Mouse (Mus musculus) gastrocnemius, postnatal 4 days (tissue): Measurements from ENCODE around the gene Krtap5-1. TPM values are rescaled to one million over a fixed set of nuclear protein-coding genes. Genes with fewer than 3 reads are reported as not detected.
"Not testable (repeated sequence)": the region's sequence is repeated elsewhere in the genome, so short reads cannot be mapped to it uniquely, and the experiment has no call there.

Experiments
- DNase-seq, 2 experiments: peaks; one replicate each; pipeline ENCODE4 v3.0.0; 2021 to 2022; ENCODE audit warnings: low spot score in 2 of 2, mixed read lengths in 2 of 2
- total RNA-seq, 2 experiments: library from RNA; stranded (reverse); gene quantifications; 2 replicates each; pipeline ENCODE4 v1.2.3; 2021

The Krtap5-1 gene
- total RNA-seq, 2 experiments from 2014 or later = not detected

GRCm38 (mm10) chr7:142303249-142303648 is 6.3 kb upstream of the Krtap5-1 start, which contains the start of gene Krtap5-4:
Gene Krtap5-4 (plus strand): TSS chr7:142303549.
- no peak for DNase-seq

- DNase-seq = not testable (repeated sequence)
Observed at GRCm38 (mm10) chr7:142296108-142296507, 810 bp downstream of the Krtap5-1 start.

DNA sequence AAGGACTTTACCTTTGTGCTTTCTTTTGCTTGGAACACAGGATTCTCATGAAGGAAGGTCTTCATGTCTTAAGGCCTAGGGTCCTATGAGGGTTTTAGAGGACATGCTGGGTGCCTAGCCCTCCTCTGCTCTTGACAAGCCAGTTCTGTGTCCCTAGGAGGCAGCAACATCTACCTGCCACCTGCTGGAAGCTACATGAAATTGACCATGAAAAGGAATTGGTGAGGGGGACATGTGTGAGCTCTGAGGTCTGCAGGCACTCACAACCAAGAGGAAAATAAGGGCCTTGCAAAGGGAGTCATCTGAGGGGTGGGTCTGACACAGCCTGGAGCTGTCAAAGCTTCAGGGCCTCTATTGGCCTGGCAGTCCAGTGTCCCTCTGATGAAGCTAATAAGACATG is 1.5 kb downstream of the Krtap5-1 start:
- DNase-seq = no peak

DNA sequence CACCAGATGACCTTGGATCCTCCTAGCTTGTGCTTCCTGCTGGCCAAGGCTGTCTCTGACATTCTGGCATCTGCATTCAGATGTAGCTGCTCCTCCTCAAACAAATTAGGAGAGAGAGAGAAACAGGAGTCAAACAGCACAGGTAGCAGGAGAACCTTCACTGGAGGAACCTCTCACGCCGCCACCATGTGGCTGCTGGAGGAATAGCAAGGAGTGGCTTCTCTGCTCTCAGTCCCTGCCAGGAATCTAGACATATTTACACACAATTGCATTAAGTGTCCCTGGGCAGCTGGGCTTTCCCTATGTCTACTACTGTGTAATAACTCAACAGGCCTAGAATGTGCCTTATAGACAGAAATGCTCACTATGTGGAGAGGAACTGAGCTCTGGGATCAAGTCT is 3.1 kb downstream of the Krtap5-1 start:
- DNase-seq = not testable (repeated sequence)

DNA sequence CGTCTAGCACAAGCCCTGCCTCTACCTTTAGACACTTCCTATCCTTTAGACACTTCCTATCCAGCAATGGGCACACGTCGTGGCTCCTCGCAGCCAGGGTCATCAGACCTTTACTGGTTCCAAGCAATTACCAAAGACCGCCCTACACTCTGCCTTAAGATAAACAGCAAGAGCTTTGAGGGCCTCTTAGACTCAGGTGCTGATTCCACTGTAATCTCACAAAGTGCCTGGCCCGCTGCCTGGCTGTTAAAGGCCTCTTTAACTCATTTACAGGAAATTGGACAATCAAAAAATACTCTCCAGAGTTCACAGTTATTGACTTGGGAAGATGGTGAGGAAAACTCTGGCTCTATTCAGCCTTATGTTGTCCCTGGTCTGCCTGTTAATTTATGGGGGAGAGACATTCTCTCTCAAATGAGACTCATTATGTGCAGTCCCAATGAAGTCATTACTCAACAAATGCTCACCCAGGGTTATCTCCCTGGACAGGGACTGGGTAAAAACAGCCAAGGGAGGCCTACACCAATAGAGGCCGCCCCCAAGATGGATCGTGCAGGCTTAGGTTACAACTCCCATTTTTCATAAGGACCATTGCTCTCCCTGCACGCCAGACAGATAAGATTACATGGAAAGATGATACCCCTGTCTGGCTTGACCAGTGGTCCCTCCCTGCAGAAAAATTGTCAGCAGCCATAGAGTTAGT is 10.9 kb downstream of the Krtap5-1 start:
- not testable (repeated sequence) for DNase-seq

GRCm38 (mm10) chr7:142285130-142285835 is 11.6 kb downstream of the Krtap5-1 start:
- DNase-seq = no peak

- peak; percentile 82 to 92 for DNase-seq
Observed at GRCm38 (mm10) chr7:142284615-142285080, 12.3 kb downstream of the Krtap5-1 start.

DNA sequence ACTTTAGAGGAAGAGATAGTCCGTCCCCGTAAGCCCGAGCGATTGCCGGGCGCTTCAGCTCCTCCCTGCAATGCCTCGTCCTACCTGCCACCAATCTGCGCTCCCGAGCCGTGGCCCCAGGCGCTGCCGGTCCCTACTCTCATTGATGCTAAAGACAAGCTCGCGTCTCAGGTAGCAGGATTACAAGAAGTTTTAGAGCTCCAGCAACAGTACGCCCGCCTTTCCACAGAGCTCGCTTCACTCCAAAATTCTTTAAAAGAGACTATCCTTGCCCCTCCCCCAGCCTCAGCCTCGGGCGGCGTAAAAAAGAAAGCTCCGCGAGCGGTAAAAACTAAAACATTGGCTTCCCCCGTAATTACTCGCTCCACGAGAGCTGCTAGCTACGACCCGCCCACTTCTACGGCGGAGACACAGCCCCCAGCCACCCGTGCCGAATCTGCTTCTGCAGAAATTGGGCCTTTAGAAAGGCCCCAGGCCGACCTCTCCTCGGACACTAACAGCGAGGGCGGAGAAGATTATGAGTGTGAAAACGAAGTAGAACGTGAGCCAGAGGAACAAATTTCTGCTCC is 12.8 kb downstream of the Krtap5-1 start:
- peak; percentile 25 to 67 for DNase-seq

DNA sequence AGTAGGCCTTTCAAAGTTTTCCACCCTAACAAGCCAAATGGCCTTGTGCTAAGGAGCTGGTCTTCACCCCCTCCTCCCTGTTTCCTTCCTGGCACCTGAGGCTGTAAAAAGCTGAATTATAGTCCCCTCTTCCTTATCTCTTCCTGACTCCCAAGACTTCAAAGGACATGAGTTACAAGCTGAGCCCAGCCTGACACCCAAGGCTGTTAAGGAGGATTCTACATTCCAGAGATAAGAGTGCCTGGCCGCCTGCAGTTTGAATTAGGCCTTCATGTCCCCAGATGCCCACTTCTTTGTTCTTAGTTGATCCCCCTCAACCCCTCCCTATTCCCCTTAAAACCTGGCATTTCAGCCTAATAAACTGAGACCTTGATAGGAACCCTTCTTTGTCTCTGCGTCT is 14.1 kb downstream of the Krtap5-1 start:
- DNase-seq = not testable (repeated sequence)

GRCm38 (mm10) chr7:142279291-142279690 is 17.6 kb downstream of the Krtap5-1 start:
- DNase-seq = not testable (repeated sequence)

- DNase-seq = peak; percentile 52 to 64
Observed at GRCm38 (mm10) chr7:142278183-142278582, 18.7 kb downstream of the Krtap5-1 start.

- DNase-seq = not testable (repeated sequence)
Observed at GRCm38 (mm10) chr7:142274263-142274662, 22.7 kb downstream of the Krtap5-1 start, which contains the start of gene Gm4559. Gene Gm4559 (minus strand): TSS chr7:142274363.

DNA sequence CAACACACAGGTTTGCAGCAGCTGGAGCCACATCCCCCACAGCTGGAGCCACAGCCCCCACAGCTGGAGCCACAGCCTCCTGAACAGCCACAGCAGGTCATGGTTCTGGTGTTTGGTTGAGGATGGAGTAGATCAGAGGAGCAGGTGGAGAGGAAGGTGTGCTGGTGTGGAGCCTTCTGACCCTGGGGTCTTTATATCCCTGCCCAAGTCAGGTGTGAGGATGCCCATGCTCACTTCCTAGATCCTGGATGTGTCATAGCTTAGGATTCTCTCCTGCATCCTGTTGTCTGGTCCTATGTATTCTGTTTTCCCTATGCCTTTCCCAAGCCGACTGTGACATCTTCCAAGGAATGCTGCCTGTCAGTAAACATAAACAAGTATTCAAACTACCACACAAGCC is 38.7 kb downstream of the Krtap5-1 start, which contains the start of gene Gm2431:
Gm2431 (minus strand) TSS at position 101 of the 400 bp plus-strand sequence.
- DNase-seq = not testable (repeated sequence)

- peak in 1 of 2 experiments; percentile 18 for DNase-seq
Observed at GRCm38 (mm10) chr7:142255517-142255916, 41.4 kb downstream of the Krtap5-1 start.

GRCm38 (mm10) chr7:142249824-142250223 is 47.1 kb downstream of the Krtap5-1 start:
- DNase-seq = peak in 1 of 2 experiments; percentile 21

Other genes with a start within 250 kb of the Krtap5-1 start
- 10 to 100 TPM; 45.0 to 47.9 TPM for gene Mob2, start 236.1 kb downstream of the Krtap5-1 start, total RNA-seq
- 10 to 100 TPM; 14.3 to 20.4 TPM for gene Dusp8, start 201.3 kb downstream of the Krtap5-1 start, total RNA-seq
- gene Gm45618, start 176.4 kb downstream of the Krtap5-1 start, total RNA-seq = not detected
- gene Gm39115, start 161.1 kb downstream of the Krtap5-1 start, total RNA-seq = not detected
- not detected for gene Gm45337, start 152.5 kb downstream of the Krtap5-1 start, total RNA-seq
- not detected for gene Gm29735, start 140.0 kb downstream of the Krtap5-1 start, total RNA-seq
- not detected for gene Gm4553, start 131.4 kb downstream of the Krtap5-1 start, total RNA-seq
- gene Krtap5-2, start 121.1 kb downstream of the Krtap5-1 start, total RNA-seq = not detected
- gene Gm10153, start 106.7 kb downstream of the Krtap5-1 start, total RNA-seq = not detected
- gene Krtap5-3, start 95.8 kb downstream of the Krtap5-1 start, total RNA-seq = not detected
- gene Gm7579, start 85.3 kb downstream of the Krtap5-1 start, total RNA-seq = not detected
- gene Krtap5-5, start 67.1 kb downstream of the Krtap5-1 start, total RNA-seq = not detected
- gene Gm40460, start 56.0 kb downstream of the Krtap5-1 start, total RNA-seq = not detected
- not detected for gene Gm2431, start 38.8 kb downstream of the Krtap5-1 start, total RNA-seq
- gene Gm4559, start 22.8 kb downstream of the Krtap5-1 start, total RNA-seq = not detected
- gene Krtap5-4, start 6.4 kb upstream of the Krtap5-1 start, total RNA-seq = not detected
- gene Ifitm10, start 76.6 kb upstream of the Krtap5-1 start, total RNA-seq = 1 to 10 TPM in 1 of 2 experiments, not detected in 1; 1.1 TPM
- gene Gm49369, start 85.5 kb upstream of the Krtap5-1 start, total RNA-seq = 1 to 10 TPM in 1 of 2 experiments, not detected in 1; 1.3 TPM
- gene Ctsd, start 90.9 kb upstream of the Krtap5-1 start, total RNA-seq = 100 to 1,000 TPM; 265 to 273 TPM
- not detected for gene Syt8, start 137.7 kb upstream of the Krtap5-1 start, total RNA-seq
- gene Tnni2, start 144.7 kb upstream of the Krtap5-1 start, total RNA-seq = 1,000 to 10,000 TPM; 7,757 to 8,026 TPM
- 10 to 100 TPM; 26.3 to 28.7 TPM for gene Lsp1, start 163.7 kb upstream of the Krtap5-1 start, total RNA-seq
- gene Tnnt3, start 201.7 kb upstream of the Krtap5-1 start, total RNA-seq = over 10,000 TPM in 1 of 2 experiments, 1,000 to 10,000 TPM in 1; 9,881 to 10,830 TPM
- 1 to 10 TPM; 6.3 to 9.4 TPM for gene Mrpl23, start 235.6 kb upstream of the Krtap5-1 start, total RNA-seq